Mouse (Mus musculus): Measurements from ENCODE around the gene Tsks. TPM values are rescaled to one million over a fixed set of nuclear protein-coding genes. Genes with fewer than 3 reads are reported as not detected.

The Tsks gene
- polyA plus RNA-seq, 1 experiment from 2014 or later: 0.11 TPM

DNA sequence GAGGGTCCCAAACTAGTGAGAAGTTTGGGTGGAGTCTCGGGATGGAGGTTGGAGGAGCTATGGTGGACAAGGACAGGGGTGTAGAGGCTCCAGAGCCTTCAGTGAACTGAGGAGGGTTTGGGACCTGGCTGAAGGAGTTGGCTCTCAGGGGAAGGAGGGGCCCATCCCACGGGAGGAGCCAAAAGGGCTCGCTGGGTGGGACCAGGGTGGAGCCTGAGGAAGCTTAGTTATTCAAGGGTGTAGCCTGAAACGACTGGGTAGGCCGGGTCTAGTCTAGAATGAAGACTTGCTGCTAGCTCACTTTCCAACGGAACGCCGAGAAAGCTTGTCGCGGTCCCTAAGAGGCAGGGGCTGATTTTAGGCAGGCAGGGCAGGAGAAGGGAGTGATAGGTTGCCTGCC is 9.0 kb downstream of the Tsks start:
- WGBS: 2% methylated on average over 10 of the region's 10 CpGs
- Histone ChIP-seq H3K36me3 (no peaks in the 10 kb centered on the region), H3K27ac (no peak overlapping the region), H3K27me3 (peaks cover 42% of the 10 kb centered on the region), H3K9me3 (no peaks in the 10 kb centered on the region), H3K9ac (replicated peaks) (peak overlapping the region; percentile 42; the same call in 1 of the 2 replicates), H3K4me1 (replicated peaks) (peaks cover 10% of the 10 kb centered on the region), H3K4me3 (replicated peaks) (peak overlapping the region; percentile 42), H3K4me2 (peak overlapping the region; percentile 72)
- 0 out of 2 replicates have a peak, but pooled peaks have one; percentile 59 for ATAC-seq (ENCODE audit: insufficient number of reproducible peaks, insufficient read depth, low FRiP score, low TSS enrichment, low read depth)

DNA sequence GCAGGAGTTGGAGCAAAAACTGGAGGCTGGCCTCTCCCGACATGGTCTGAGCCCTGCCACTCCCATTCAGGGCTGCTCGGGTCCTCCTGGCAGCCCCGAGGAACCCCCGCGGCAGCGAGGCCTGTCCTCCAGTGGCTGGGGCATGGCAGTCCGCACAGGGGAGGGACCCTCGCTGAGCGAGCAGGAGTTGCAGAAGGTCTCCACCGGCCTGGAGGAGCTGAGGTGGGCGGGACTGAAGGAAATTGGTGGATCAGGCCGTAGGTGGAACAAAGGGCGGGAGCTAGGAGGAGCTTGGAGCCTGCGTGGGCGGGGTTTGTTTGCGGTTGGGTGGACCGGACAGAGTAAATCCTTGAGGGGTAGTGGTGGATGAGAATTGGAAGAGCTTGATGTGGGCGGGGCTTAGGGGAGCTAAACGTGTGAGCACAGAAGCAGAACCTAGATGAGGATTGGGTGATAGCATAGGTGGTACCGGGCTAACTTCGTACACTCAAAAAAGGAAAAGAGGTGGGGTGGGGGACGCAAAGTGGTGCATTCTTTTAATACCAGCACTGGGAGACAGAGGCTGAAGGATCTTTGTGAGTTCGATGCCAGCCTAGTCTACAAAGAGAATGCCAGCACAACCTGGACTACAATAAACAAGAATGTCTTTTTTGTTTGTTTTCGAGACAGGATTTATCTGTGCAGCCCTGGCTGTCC is 9.8 kb downstream of the Tsks start:
- no peaks in the 10 kb centered on the region for H3K36me3 ChIP-seq
- H3K4me2 ChIP-seq: peak overlapping the region; percentile 72
- H3K9ac ChIP-seq (replicated peaks): peak overlapping the region; percentile 42
- no peaks in the 10 kb centered on the region for H3K9me3 ChIP-seq
- H3K4me3 ChIP-seq (replicated peaks): peak overlapping the region; percentile 42
- peaks cover 42% of the 10 kb centered on the region for H3K27me3 ChIP-seq
- peak; percentile 78 for ATAC-seq (ENCODE audit: insufficient number of reproducible peaks, insufficient read depth, low FRiP score, low TSS enrichment, low read depth)
- H3K4me1 ChIP-seq (replicated peaks): peaks cover 10% of the 10 kb centered on the region
- 6% methylated on average over 24 of the region's 24 CpGs for WGBS
- 0 out of 2 replicates have a peak overlapping the region, but pooled peaks have one; percentile 4 for H3K27ac ChIP-seq

DNA sequence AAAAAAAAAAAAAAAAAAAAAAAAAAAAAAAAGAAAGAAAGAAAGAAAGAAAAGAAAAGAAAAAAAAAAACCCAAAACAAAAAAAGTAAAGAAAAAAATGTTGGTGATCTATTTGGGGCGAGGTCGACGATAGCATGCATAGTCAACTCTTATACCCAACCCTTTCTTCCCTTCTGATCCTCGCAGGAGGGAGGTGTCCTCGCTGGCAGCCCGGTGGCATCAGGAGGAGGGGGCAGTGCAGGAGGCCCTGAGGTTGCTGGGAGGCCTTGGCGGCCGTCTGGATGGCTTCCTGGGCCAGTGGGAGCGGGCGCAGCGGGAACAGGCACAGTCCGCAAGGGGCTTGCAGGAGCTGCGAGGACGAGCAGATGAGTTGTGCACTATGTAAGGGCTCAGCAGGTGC is 10.6 kb downstream of the Tsks start:
- 55% methylated on average over 14 of the region's 14 CpGs for WGBS
- Histone ChIP-seq H3K9ac (replicated peaks) (no peak overlapping the region), H3K4me2 (no peak overlapping the region), H3K36me3 (no peaks in the 10 kb centered on the region), H3K27ac (no peak overlapping the region), H3K9me3 (no peaks in the 10 kb centered on the region), H3K4me3 (replicated peaks) (0 out of 2 replicates have a peak overlapping the region, but pooled peaks have one; percentile 3), H3K4me1 (replicated peaks) (peaks cover 10% of the 10 kb centered on the region), H3K27me3 (peaks cover 36% of the 10 kb centered on the region)
- no peak for ATAC-seq (ENCODE audit: insufficient number of reproducible peaks, insufficient read depth, low FRiP score, low TSS enrichment, low read depth)

DNA sequence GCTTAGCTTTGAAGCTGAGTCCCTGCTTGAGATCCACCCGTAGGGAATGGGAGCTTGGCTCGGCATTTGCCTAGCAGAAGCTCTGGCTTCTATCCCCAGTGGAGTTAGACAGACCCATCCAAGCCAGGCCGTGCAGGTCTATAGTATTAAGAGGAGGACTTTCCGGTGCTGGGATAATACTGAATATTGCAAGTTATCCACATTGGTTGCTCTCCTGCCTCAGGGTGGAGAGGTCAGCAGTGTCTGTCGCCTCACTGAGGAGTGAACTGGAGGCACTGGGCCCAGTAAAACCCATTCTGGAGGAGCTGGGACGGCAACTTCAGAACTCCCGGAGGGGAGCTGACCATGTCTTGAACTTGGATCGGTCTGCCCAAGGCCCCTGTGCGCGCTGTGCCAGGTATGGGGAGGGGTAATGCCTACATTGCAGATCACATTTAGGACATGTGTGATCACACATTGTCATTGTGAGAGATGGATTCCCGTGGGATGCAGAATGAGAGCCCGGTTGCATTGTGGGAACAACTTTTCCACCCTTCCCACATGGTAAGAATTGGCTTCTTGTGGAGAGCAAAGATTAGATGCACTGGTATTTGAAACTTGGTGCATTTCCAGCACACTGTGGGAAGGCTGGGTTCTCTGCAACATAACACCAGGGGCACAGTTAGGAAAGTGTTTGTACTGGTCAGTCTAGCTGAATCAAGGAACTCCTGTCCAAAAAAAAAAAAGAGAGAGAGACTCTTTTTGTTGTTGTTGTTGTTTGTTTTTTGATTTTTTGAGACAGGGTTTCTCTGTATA is 11.3 kb downstream of the Tsks start:
- peaks cover 32% of the 10 kb centered on the region for H3K27me3 ChIP-seq
- ATAC-seq (ENCODE audit: insufficient number of reproducible peaks, insufficient read depth, low FRiP score, low TSS enrichment, low read depth): no peak
- peaks cover 4% of the 10 kb centered on the region; the same call in 1 of the 2 replicates for H3K36me3 ChIP-seq
- H3K4me3 ChIP-seq (replicated peaks): no peak overlapping the region
- no peak overlapping the region for H3K4me2 ChIP-seq
- peaks cover 10% of the 10 kb centered on the region for H3K4me1 ChIP-seq (replicated peaks)
- no peak overlapping the region for H3K27ac ChIP-seq
- WGBS: 82% methylated on average over 12 of the region's 12 CpGs
- H3K9me3 ChIP-seq: no peaks in the 10 kb centered on the region
- no peak overlapping the region for H3K9ac ChIP-seq (replicated peaks)

DNA sequence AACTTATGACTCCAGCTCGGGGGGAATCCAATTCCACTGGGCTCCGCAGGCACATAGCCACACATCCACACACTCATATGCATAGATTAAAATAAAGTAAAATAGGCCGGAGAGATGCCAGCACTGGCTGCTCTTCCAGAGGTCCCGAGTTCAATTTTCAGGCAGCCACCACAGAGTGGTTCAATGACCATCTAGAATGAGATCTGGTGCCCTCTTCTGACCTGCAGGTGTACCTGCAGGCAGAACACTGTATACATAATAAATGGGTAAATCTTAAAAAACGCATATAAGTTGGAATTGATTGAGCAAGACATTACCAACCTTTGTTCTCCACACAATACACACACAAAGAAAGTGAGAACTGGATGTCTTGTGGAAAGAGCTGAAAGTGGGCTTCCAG is 12.6 kb downstream of the Tsks start:
- H3K4me1 ChIP-seq (replicated peaks): peaks cover 10% of the 10 kb centered on the region
- H3K36me3 ChIP-seq: peaks cover 14% of the 10 kb centered on the region
- H3K4me2 ChIP-seq: no peak overlapping the region
- no peak overlapping the region for H3K27ac ChIP-seq
- ATAC-seq (ENCODE audit: insufficient number of reproducible peaks, insufficient read depth, low FRiP score, low TSS enrichment, low read depth): no peak
- peaks cover 19% of the 10 kb centered on the region for H3K27me3 ChIP-seq
- 55% methylated on average over 5 of the region's 5 CpGs for WGBS
- H3K9me3 ChIP-seq: no peaks in the 10 kb centered on the region
- no peak overlapping the region for H3K9ac ChIP-seq (replicated peaks)
- H3K4me3 ChIP-seq (replicated peaks): no peak overlapping the region

DNA sequence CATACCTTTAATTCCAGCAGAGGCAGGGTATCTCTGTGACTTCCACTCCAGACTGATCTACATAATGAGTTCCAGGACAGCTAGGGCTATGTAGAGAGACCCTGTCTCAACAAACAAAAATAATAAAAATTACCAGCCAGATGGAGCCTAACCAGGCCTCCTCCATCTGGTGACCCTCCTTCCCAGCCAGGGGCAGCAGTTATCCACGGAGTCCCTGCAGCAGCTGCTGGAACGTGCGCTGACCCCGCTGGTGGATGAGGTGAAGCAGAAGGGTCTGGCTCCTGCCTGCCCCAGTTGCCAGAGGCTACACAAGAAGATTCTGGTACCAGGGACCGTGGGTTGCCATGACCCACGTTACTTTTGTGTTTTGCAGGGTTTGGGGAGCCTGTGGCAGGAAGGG is 13.3 kb downstream of the Tsks start:
- Histone ChIP-seq H3K36me3 (peaks cover 21% of the 10 kb centered on the region), H3K9ac (replicated peaks) (no peak overlapping the region), H3K4me3 (replicated peaks) (no peak overlapping the region), H3K27me3 (peaks cover 13% of the 10 kb centered on the region), H3K4me2 (no peak overlapping the region), H3K9me3 (no peaks in the 10 kb centered on the region), H3K4me1 (replicated peaks) (peaks cover 10% of the 10 kb centered on the region), H3K27ac (no peak overlapping the region)
- no peak for ATAC-seq (ENCODE audit: insufficient number of reproducible peaks, insufficient read depth, low FRiP score, low TSS enrichment, low read depth)
- 49% methylated on average over 6 of the region's 6 CpGs for WGBS

DNA sequence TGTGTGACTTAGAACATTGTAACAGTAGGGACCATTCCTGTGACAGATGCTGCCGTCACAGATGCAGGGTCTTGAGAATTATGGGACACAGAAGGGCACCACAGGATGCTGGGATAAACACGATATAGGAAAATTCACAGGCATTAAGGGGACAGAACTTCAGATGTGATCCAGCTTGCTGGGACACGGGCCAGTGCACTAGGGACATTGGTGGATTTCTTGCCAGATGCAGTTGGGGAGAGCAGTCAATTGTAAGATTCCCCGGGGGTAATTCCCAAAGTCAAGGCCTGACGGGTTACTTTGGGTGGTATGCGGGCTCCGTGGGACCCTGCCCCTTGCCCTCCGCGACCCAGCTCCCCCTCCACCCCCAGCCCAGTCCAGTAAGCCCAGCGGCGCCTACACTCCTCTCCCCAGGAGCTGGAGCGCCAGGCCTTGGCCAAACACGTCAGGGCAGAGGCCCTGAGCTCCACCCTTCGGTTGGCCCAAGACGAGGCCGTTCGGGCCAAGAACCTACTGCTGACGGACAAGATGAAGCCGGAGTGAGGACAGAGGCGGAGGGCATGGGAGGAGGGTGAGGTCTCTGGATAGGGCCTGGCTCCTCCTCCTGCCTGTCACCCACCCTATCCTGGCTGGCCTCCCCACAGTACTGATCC is 14.3 kb downstream of the Tsks start:
- H3K9ac ChIP-seq (replicated peaks): no peak overlapping the region
- peaks cover under 1% of the 10 kb centered on the region for H3K4me1 ChIP-seq (replicated peaks)
- H3K36me3 ChIP-seq: peaks cover 31% of the 10 kb centered on the region
- no peak overlapping the region for H3K4me3 ChIP-seq (replicated peaks)
- WGBS: 71% methylated on average over 20 of the region's 20 CpGs
- H3K27me3 ChIP-seq: 0 out of 2 replicates have a peak, but pooled peaks cover 4% of the 10 kb centered on the region
- H3K9me3 ChIP-seq: no peaks in the 10 kb centered on the region
- H3K4me2 ChIP-seq: no peak overlapping the region
- no peak for ATAC-seq (ENCODE audit: insufficient number of reproducible peaks, insufficient read depth, low FRiP score, low TSS enrichment, low read depth)
- no peak overlapping the region for H3K27ac ChIP-seq

DNA sequence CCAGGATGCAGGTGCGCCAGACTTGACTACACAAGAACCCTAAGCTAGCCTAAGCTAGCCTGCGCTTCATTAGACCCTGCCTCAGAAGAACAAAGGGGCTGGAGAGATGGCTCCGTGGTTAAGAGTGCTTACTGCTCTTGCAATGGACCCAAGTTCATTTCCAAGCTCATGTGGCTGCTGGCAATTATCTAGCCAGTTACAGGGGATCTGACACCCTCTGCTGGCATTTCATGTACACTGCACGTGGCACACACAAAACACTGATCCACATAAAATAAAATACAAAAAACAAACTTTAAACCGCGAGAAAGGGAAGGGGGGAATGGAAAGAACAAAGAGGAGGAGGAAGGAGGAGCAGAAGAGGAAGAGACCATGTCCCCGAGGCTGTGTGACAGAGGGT is 15.2 kb downstream of the Tsks start:
- ATAC-seq (ENCODE audit: insufficient number of reproducible peaks, insufficient read depth, low FRiP score, low TSS enrichment, low read depth): no peak
- Histone ChIP-seq H3K27ac (no peak overlapping the region), H3K27me3 (0 out of 2 replicates have a peak, but pooled peaks cover 4% of the 10 kb centered on the region), H3K9me3 (no peaks in the 10 kb centered on the region), H3K9ac (replicated peaks) (no peak overlapping the region), H3K4me1 (replicated peaks) (no peaks in the 10 kb centered on the region), H3K4me2 (no peak overlapping the region), H3K36me3 (peaks cover 39% of the 10 kb centered on the region), H3K4me3 (replicated peaks) (no peak overlapping the region)
- WGBS: 62% methylated on average over 7 of the region's 7 CpGs

DNA sequence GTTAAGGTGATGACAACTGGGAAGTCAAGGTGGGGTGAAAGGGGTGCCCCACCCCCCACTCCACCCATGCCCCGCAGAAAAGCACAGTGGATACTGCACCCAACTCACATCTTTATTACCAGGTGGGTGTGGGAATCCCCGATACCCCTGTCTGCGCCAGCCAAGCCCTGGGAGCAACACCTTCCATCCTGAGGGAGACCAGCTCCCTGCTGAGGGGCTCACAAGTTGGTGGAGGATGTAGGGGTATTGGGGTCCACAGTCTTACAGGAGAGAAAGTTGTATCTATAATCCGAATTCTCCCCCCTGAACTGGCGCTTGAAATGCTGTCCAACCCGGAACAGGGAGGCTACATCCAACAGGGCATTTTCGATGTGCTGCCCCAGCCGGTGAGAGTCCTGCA is 16.3 kb downstream of the Tsks start:
- Histone ChIP-seq H3K9me3 (no peaks in the 10 kb centered on the region), H3K9ac (replicated peaks) (no peak overlapping the region), H3K4me3 (replicated peaks) (no peak overlapping the region), H3K4me2 (no peak overlapping the region), H3K27ac (no peak overlapping the region), H3K27me3 (no peaks in the 10 kb centered on the region), H3K36me3 (peaks cover 49% of the 10 kb centered on the region), H3K4me1 (replicated peaks) (no peaks in the 10 kb centered on the region)
- 85% methylated on average over 8 of the region's 8 CpGs for WGBS
- ATAC-seq (ENCODE audit: insufficient number of reproducible peaks, insufficient read depth, low FRiP score, low TSS enrichment, low read depth): no peak

DNA sequence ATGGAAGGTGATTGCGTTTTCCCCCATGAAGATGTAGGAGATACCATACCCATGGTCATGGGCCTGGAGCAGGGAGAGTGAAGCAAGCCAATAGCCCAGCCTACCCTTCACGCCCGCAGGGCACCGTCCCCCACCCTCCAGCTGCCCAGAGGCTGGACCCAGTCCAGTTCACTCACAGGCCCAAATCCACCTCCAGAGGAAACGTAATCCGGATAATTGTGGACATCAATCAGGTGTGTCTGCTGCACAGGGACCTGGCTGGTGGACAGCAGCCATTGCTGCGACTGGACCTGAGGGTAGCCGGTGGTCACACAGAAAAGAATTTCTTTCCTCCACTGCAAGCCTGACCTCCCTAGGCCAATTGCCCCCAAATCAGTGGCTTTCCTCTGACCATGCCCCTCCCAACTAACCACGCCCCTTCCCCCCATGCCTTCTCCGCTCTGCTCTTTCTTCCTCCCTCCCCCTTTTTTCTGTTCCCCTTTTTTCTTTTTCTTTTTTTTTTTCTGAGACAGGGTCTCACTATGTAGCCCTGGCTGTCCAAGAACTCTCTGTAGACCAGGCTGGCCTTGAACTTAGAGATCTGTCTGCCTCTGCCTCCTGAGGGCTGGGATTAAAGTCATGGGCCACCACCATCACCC is 17.0 kb downstream of the Tsks start:
- Histone ChIP-seq H3K27me3 (no peaks in the 10 kb centered on the region), H3K4me1 (replicated peaks) (no peaks in the 10 kb centered on the region), H3K4me2 (no peak overlapping the region), H3K9ac (replicated peaks) (no peak overlapping the region), H3K36me3 (peaks cover 53% of the 10 kb centered on the region), H3K4me3 (replicated peaks) (no peak overlapping the region), H3K27ac (no peak overlapping the region), H3K9me3 (no peaks in the 10 kb centered on the region)
- WGBS: 86% methylated on average over 10 of the region's 10 CpGs
- no peak for ATAC-seq (ENCODE audit: insufficient number of reproducible peaks, insufficient read depth, low FRiP score, low TSS enrichment, low read depth)

DNA sequence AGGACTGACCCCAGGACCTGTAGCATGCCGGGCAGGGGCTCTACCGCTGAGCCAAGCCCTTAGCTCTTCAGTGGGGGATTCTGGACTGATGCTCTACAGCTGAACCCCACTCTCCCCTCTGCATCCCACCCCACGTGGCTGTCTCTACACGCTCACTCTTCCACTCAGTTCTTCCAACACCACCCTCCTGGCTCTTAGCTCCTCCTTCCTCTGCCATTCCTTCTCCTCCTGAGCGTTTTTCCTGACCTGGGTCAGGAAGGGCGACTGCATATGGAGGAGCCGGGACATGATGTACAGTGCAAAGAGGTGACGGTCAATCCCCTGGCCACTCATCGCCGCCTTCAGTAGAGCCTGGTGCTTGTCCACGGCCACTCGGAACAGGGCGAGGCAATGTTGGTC is 17.5 kb downstream of the Tsks start:
- Histone ChIP-seq H3K27ac (no peak overlapping the region), H3K27me3 (no peaks in the 10 kb centered on the region), H3K9ac (replicated peaks) (no peak overlapping the region), H3K4me3 (replicated peaks) (no peak overlapping the region), H3K36me3 (peaks cover 58% of the 10 kb centered on the region), H3K4me2 (no peak overlapping the region), H3K9me3 (no peaks in the 10 kb centered on the region), H3K4me1 (replicated peaks) (no peaks in the 10 kb centered on the region)
- ATAC-seq (ENCODE audit: insufficient number of reproducible peaks, insufficient read depth, low FRiP score, low TSS enrichment, low read depth): no peak
- WGBS: 92% methylated on average over 13 of the region's 13 CpGs
